Mouse (Mus musculus) forebrain, embryonic 11.5 days (tissue): ENCODE results near the gene Olfr808. TPM values are rescaled to one million over a fixed set of nuclear protein-coding genes. Genes with fewer than 3 reads are reported as not detected.

Experiments used
- ATAC-seq: fragments of 200-750 bp; cut with Nextera tagmentation; replicated peaks from 2 replicates; pipeline ENCODE4 v1.8.0; 2017; ENCODE audit warnings: moderate TSS enrichment; ENCODE audit not compliant: low FRiP score
- DNase-seq: peaks from one replicate; pipeline ENCODE4 v3.0.0-alpha.2; 2017; ENCODE audit warnings: low spot score
- H3K27ac ChIP-seq: fragments of 300-500 bp; sonication (generic); 2 replicates; pipeline ENCODE4 v1.5.1; 2014; ENCODE audit warnings: low read depth, low read length
- H3K27me3 ChIP-seq: fragments of 300-500 bp; sonication (generic); 2 replicates; pipeline ENCODE4 v1.6.1; 2014; ENCODE audit warnings: mild to moderate bottlenecking, low read length, mixed read lengths; ENCODE audit not compliant: control insufficient read depth, insufficient read depth
- H3K36me3 ChIP-seq: fragments of 300-500 bp; sonication (generic); 2 replicates; pipeline ENCODE4 v1.6.1; 2014; ENCODE audit warnings: mild to moderate bottlenecking, low read length, moderate library complexity, mixed read lengths; ENCODE audit not compliant: control insufficient read depth, insufficient read depth
- H3K4me1 ChIP-seq: fragments of 300-500 bp; sonication (generic); replicated peaks from 2 replicates; pipeline ENCODE4 v1.6.1; 2014; ENCODE audit warnings: low read length, mixed read lengths; ENCODE audit not compliant: control insufficient read depth, insufficient read depth
- H3K4me2 ChIP-seq: fragments of 300-500 bp; sonication (generic); 2 replicates; pipeline ENCODE4 v1.6.1; 2014; ENCODE audit warnings: low read depth, mild to moderate bottlenecking, low read length, moderate library complexity, mixed read lengths; ENCODE audit not compliant: severe bottlenecking
- H3K4me3 ChIP-seq: fragments of 300-500 bp; sonication (generic); 2 replicates; pipeline ENCODE4 v1.5.1; 2014; ENCODE audit warnings: low read depth, low read length
- H3K9ac ChIP-seq: fragments of 300-500 bp; sonication (generic); 2 replicates; pipeline ENCODE4 v1.6.1; 2014; ENCODE audit warnings: low read length
- H3K9me3 ChIP-seq: fragments of 300-500 bp; sonication (generic); 2 replicates; pipeline ENCODE4 v1.6.1; 2016; ENCODE audit warnings: low read length, mixed read lengths; ENCODE audit not compliant: control insufficient read depth
- WGBS: fragments of 180-500 bp; shearing (Covaris S2); extraction: QIAGEN DNeasy Blood & Tissue Kit; methylation state at CpG from one replicate; pipeline ENCODE4 v1.1.7; 2014; 5-methylcytosine and 5-hydroxymethylcytosine counted together
- polyA plus RNA-seq: library from polyadenylated mRNA; unstranded; fragments of >200 nt; fragmentation: Nextera tagmentation; extraction: Ambion mirVana; gene quantifications from 2 replicates; pipeline ENCODE4 v1.2.1, GENCODE M21; 2014

Gene Olfr808
- polyA plus RNA-seq = not detected in 2 replicates

GRCm38 (mm10) chr10:129765182-129765581, at the start of gene Olfr808:
Olfr808 (plus strand) TSS chr10:129765482.
- ATAC-seq (no peak), DNase-seq (no peak)
- H3K4me2 ChIP-seq = no peak within 1 kb of the TSS
- no peak within 1 kb of the TSS for H3K4me3 ChIP-seq
- H3K9ac ChIP-seq = no peak within 1 kb of the TSS
- no peaks in the 10 kb centered on the region for H3K9me3 ChIP-seq
- H3K36me3 ChIP-seq = no peaks in the 10 kb centered on the region
- no peak within 1 kb of the TSS for H3K27ac ChIP-seq
- H3K27me3 ChIP-seq = no peaks in the 10 kb centered on the region
- WGBS = 97% methylated on average over 1 of the region's 1 CpGs
- no peaks in the 10 kb centered on the region for H3K4me1 ChIP-seq

- Histone ChIP-seq H3K27ac (no peak within 1 kb of the TSS), H3K9ac (no peak within 1 kb of the TSS), H3K9me3 (no peaks in the 10 kb centered on the region), H3K4me3 (no peak within 1 kb of the TSS), H3K4me1 (no peaks in the 10 kb centered on the region), H3K27me3 (no peaks in the 10 kb centered on the region), H3K36me3 (no peaks in the 10 kb centered on the region), H3K4me2 (no peak within 1 kb of the TSS)
- WGBS = 91% methylated on average over 2 of the region's 2 CpGs
- ATAC-seq (no peak), DNase-seq (no peak)
Observed at GRCm38 (mm10) chr10:129729275-129729674, 36.0 kb upstream of the Olfr808 start, which contains the start of gene Olfr805. Olfr805 (minus strand) TSS chr10:129729375.

GRCm38 (mm10) chr10:129741821-129742220, 23.5 kb upstream of the Olfr808 start, which contains the start of gene Olfr806:
Olfr806 (minus strand) TSS chr10:129741921.
- DNase-seq (no peak), ATAC-seq (no peak)
- no peak within 1 kb of the TSS for H3K4me2 ChIP-seq
- no peaks in the 10 kb centered on the region for H3K27me3 ChIP-seq
- no peak within 1 kb of the TSS for H3K9ac ChIP-seq
- no peak within 1 kb of the TSS for H3K27ac ChIP-seq
- H3K4me3 ChIP-seq = no peak within 1 kb of the TSS
- H3K4me1 ChIP-seq = no peaks in the 10 kb centered on the region
- no peaks in the 10 kb centered on the region for H3K9me3 ChIP-seq
- no peaks in the 10 kb centered on the region for H3K36me3 ChIP-seq

GRCm38 (mm10) chr10:129757693-129758092, 7.6 kb upstream of the Olfr808 start, which contains the start of gene Olfr807:
Olfr807 (minus strand) TSS chr10:129757793.
- Histone ChIP-seq H3K9me3 (no peaks in the 10 kb centered on the region), H3K4me3 (no peak within 1 kb of the TSS), H3K27ac (no peak within 1 kb of the TSS), H3K9ac (no peak within 1 kb of the TSS), H3K4me2 (no peak within 1 kb of the TSS), H3K36me3 (no peaks in the 10 kb centered on the region), H3K27me3 (no peaks in the 10 kb centered on the region), H3K4me1 (no peaks in the 10 kb centered on the region)
- no peak for ATAC-seq
- 85% methylated on average over 1 of the region's 1 CpGs for WGBS
- no peak for DNase-seq

DNA sequence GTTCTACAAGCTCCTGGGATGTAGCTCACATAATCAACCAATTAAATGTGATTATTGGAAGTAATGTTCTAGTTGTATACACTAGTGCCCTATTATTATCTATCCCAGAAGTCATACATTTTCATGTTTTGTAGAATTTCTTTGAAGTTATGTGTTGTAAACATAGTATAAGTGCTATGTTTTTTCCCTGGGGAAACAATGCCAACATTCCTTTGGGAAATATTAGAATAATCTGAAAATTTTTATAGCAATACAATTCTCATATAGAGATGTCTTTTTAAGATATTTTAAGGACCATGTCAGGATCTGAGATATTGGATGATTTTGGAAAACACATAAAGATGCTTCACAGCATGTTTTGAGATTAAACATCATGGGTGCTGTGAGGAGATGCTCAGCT, 9.1 kb downstream of the Olfr808 start, which contains the start of gene Olfr809:
Gene Olfr809 (plus strand): TSS at position 301 of the 400 bp plus-strand sequence.
- Histone ChIP-seq H3K4me1 (no peaks in the 10 kb centered on the region), H3K27me3 (no peaks in the 10 kb centered on the region), H3K4me2 (no peak within 1 kb of the TSS), H3K4me3 (no peak within 1 kb of the TSS), H3K9ac (no peak within 1 kb of the TSS), H3K36me3 (no peaks in the 10 kb centered on the region), H3K27ac (no peak within 1 kb of the TSS), H3K9me3 (no peaks in the 10 kb centered on the region)
- ATAC-seq (no peak), DNase-seq (no peak)

GRCm38 (mm10) chr10:129778123-129778522, 12.8 kb downstream of the Olfr808 start:
- no peak overlapping the region for H3K9ac ChIP-seq
- no peaks in the 10 kb centered on the region for H3K27me3 ChIP-seq
- H3K4me3 ChIP-seq = no peak overlapping the region
- no peaks in the 10 kb centered on the region for H3K36me3 ChIP-seq
- H3K4me2 ChIP-seq = no peak overlapping the region
- no peaks in the 10 kb centered on the region for H3K4me1 ChIP-seq
- H3K9me3 ChIP-seq = no peaks in the 10 kb centered on the region
- DNase-seq (no peak), ATAC-seq (no peak)
- no peak overlapping the region for H3K27ac ChIP-seq

DNA sequence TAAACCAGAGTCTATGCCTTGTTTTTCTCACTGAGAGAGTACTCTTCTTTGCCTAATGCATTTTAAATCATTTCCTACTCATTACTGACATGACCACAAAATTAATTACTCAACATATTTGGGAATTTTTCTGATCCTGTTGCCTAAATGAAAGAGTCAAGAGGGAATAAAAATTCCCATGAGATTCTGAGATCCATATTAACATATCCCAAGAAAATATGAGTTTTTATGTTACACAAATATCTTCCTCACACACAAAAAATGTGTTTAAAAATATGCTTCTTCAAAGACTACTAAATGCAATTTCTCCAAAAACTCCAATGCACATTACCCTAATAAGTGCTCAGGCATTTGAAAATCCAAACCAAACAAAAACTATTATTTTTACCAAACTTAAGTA, 29.5 kb downstream of the Olfr808 start, which contains the start of gene Olfr810:
Gene Olfr810 (minus strand): TSS at position 101 of the 400 bp plus-strand sequence.
- Histone ChIP-seq H3K36me3 (no peaks in the 10 kb centered on the region), H3K27ac (no peak within 1 kb of the TSS), H3K4me1 (no peaks in the 10 kb centered on the region), H3K27me3 (no peaks in the 10 kb centered on the region), H3K9ac (no peak within 1 kb of the TSS), H3K4me2 (no peak within 1 kb of the TSS), H3K9me3 (no peaks in the 10 kb centered on the region), H3K4me3 (no peak within 1 kb of the TSS)
- ATAC-seq = no peak
- no peak for DNase-seq

DNA sequence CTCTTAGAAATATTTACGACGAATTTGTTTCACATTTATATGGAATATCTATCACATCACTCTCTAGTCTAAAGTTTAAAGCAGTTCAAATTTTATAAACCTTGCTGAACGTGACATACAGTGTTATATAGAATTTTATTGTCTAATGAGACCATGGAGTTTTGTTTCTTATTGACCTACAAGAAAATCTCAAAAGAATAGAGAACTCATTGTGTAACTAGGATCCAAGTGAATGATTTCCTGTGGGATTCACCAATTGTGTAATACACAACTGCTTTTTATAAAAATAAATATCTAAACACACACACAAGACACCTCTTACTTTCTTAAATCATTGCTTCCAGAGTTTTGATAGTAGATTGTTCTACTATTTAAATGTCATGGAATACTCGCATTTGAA, 39.0 kb downstream of the Olfr808 start, which contains the start of gene Olfr811:
Gene Olfr811 (minus strand): TSS at position 101 of the 400 bp plus-strand sequence.
- H3K4me1 ChIP-seq = no peaks in the 10 kb centered on the region
- no peak within 1 kb of the TSS for H3K9ac ChIP-seq
- H3K36me3 ChIP-seq = no peaks in the 10 kb centered on the region
- DNase-seq (no peak), ATAC-seq (no peak)
- H3K4me2 ChIP-seq = no peak within 1 kb of the TSS
- H3K27ac ChIP-seq = no peak within 1 kb of the TSS
- no peaks in the 10 kb centered on the region for H3K27me3 ChIP-seq
- WGBS = 83% methylated on average over 4 of the region's 4 CpGs
- H3K9me3 ChIP-seq = no peaks in the 10 kb centered on the region
- H3K4me3 ChIP-seq = no peak within 1 kb of the TSS
